Mouse (Mus musculus): Measurements from ENCODE around the gene Klhl25. TPM values are rescaled to one million over a fixed set of nuclear protein-coding genes. Genes with fewer than 3 reads are reported as not detected.
"Not testable (repeated sequence)": the region's sequence is repeated elsewhere in the genome, so short reads cannot be mapped to it uniquely, and the experiment has no call there.

Klhl25 gene
- 1 to 10 TPM; 2.6 to 3.2 TPM for total RNA-seq (2021)
- long read RNA-seq, experiment 1, transcript Klhl25-202 (3 exons, 3,403 nt), result major isoform, 7 of 10 reads
- long read RNA-seq, experiment 1, partial matches to known transcripts, result 0 of 10 reads
- long read RNA-seq, experiment 1, other reads (novel, unspliced or antisense), result 2 of 10 reads
- long read RNA-seq, experiment 2, partial matches to known transcripts, result 0 of 4 reads
- long read RNA-seq, experiment 2, other reads (novel, unspliced or antisense), result 1 of 4 reads

DNA sequence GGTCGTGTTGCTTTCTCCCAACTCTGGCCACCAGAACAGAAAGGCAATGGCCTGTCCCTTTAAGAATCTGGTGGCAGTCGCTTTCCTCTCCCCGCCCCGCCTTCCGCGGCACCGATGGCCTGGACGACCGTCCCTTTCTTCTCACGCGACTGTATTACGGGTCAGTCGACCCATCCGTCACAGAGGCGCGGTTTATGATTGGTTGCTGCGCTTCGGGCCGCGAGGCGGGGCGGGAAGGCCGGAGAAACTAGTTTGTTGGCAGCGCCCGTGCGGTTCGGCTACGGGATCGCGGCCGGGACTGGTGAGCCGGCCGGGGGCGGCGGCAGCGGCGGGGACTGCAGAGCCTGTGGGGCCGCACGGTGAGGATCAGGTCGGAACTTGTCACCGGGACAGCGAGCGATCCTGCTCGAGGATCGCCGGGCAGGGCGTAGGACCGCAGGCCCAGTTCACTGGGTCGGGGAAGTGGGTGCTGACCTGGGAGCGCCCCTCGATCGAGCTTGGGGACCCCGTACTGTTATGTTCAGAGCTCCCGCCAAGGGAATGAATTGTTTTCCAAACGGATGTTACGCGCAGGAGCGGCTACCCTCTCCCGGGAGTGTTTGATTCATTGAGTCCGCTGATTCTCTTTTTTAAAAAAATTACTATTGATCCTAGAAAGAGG, at the start of gene Klhl25:
Klhl25 (plus strand) TSS at position 196 of the 661 bp plus-strand sequence.
- peak; percentile 99 for DNase-seq (ENCODE audit: low spot score)

DNA sequence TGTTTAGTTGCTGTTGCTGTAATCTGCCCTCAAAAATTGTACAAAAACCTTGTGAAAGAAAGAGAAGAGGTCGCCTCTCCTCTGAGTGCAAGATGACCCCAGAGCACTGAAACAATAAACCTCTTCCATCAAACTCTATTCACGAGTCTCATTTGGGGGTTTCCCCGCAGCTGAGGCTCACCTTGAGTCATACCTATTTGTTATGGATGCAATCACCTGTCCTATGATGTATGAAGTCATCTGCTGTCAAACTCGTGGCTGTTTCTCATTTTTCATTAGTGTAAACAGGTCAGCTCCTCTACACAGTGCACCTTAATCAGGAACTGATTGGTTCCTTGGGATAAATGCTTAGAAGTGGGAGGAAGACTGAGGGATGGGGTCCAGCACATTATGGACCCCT, 47.6 kb upstream of the Klhl25 start:
- no peak for DNase-seq (ENCODE audit: low spot score)

- DNase-seq (ENCODE audit: low spot score), result no peak
Observed at GRCm38 (mm10) chr7:75801022-75801421, 47.1 kb upstream of the Klhl25 start.

DNA sequence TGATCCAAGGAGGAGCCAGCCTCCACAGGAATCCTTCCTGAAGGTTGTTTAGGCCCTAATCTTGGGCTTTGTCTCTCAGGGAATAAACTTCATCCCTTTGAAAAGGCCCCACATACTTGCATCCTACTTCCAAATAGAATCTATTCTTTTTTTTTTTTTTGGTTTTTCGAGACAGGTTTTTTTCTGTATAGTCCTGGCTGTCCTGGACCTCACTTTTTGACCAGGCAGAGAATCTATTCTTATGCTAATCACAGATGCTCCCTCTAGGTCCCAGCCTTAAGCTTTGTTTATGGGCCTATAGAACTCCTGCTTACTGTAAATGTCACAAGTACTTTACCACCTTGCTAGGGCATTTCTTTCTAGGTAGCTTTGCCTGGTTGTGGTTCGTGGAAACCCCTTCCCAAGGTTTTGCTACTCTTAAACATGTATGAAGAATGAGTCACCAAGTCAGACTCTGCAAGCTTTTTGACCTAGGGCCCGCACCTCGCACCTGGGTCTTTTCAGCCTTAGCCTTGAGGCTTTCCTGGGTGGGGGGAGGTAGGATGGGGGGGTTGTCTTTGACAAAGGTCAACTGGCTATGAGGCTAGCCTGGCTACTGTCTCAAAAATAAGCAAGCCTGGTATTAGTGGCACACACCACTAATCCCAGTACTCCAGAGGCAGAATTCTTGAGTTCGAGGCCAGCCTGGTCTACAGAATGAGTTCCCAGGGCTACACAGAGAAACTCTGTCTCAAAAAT, 46.3 kb upstream of the Klhl25 start:
- no peak for DNase-seq (ENCODE audit: low spot score)

- no peak for DNase-seq (ENCODE audit: low spot score)
Observed at GRCm38 (mm10) chr7:75802887-75803286, 45.2 kb upstream of the Klhl25 start.

- DNase-seq (ENCODE audit: low spot score), result no peak
Observed at GRCm38 (mm10) chr7:75806161-75806560, 41.9 kb upstream of the Klhl25 start.

GRCm38 (mm10) chr7:75806711-75807110, 41.4 kb upstream of the Klhl25 start:
- DNase-seq (ENCODE audit: low spot score), result peak; percentile 46

- peak; percentile 47 for DNase-seq (ENCODE audit: low spot score)
Observed at GRCm38 (mm10) chr7:75807460-75808304, 40.4 kb upstream of the Klhl25 start.

GRCm38 (mm10) chr7:75820687-75821086, 27.4 kb upstream of the Klhl25 start:
- no peak for DNase-seq (ENCODE audit: low spot score)

- DNase-seq (ENCODE audit: low spot score), result no peak
Observed at GRCm38 (mm10) chr7:75822087-75822668, 25.9 kb upstream of the Klhl25 start.

DNA sequence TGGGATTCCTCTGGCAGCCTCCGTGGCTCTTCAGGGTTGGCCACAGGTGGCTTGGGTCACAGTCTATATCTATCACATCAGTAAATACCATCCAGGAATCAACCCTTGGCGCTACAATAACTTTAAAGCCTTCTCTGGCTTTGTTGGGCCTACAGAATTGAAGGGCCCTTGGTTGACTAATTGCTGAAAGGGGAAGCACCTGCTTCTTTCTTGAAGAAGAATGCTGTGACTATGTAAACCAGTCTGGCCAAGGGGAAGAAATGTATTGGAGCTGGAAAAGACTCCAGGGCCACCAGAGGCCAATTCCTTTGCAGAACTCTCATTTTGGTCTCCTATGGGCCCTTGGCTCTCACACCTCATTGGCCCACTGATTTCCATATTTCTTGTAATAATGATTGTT, 25.0 kb upstream of the Klhl25 start:
- no peak for DNase-seq (ENCODE audit: low spot score)

DNA sequence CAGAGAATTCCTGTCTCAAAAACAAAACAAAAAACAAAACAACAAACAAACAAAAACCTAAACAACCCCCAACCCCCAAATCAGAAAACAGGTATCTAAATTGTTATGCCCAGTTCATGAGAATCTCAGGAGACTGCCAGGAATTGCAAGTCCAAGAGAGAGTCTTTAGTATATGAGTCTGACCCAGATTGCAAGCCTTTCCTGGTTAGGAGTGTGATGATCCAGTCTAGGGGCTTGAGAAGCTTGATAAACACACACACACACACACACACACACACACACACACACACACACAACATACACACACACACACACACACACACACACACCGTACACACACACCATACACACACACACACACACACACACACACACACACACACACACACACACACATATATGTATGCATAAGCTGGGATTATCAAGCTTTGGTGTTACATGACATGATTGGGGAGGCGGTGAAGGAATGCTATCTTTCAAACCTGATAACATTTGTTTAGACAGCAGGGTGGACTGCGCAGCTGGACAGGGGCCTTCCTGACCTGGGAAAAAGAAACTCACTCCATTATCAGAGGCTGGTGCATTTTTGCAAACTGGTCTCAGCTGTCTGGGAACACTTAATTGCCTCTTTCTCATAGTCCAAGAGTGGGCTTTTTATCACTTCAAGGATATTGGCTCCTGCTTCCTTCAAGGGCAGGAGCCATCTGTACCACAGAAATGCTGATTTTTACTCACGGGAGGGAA, 21.6 kb upstream of the Klhl25 start:
- no peak for DNase-seq (ENCODE audit: low spot score)

DNA sequence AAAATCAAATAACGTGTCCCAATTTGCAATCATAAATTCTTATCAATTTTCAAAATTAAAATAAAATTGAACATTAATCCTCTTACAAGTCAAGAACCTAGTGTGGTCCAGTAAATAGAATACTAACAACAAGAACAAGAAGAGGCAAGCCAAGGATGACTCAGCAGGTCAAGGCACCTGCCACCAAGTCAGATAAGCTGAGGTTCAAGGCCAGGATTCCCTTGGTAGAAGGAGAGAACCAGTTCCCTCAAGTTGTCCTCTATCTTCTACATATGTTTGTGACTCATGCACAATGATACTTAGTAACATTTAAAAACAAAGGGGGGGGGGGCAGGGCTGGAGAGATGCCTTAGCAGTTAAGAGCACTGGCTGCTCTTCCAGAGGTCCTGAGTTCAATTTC, 20.8 kb upstream of the Klhl25 start:
- no peak for DNase-seq (ENCODE audit: low spot score)

DNA sequence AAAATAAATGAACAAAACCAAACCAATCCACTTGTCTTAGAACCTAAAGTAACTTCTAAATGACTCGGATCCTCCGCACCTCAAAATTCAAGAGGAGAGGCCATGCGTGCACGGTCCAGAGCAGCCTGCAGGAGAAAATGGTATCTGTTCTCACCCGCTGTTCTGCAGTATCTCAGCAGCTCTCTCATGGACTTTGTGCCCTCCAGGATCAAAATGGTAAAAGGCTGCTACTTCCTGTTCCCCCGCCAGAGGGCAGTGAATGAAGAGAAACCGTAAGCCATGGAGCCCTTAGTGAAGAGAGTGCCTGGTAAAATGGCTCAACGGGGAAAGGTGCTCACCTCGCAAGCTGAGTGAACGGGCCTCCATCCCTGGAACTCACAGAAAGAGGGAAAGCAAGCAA, 20.3 kb upstream of the Klhl25 start:
- peak; percentile 66 for DNase-seq (ENCODE audit: low spot score)

DNA sequence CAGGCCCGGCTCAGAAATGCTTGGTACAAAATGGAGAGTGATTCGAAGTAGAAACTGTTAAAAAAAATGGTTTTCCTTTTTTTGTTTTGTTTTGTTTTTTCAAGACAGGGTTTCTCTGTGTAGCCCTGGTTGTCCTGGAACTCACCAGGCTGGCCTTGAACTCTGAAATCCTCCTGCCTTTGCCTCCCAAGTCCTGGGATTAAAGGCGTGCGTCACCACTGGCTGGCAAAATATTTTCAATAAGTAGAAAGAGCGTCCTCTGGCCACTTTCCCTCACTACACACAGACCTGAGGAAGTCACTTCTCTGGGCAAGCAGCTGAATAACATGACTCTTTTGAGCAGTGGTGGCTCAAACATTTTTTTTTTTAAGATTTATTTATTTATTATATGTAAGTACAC, 19.6 kb upstream of the Klhl25 start:
- DNase-seq (ENCODE audit: low spot score), result no peak

- DNase-seq (ENCODE audit: low spot score), result no peak
Observed at GRCm38 (mm10) chr7:75830251-75831060, 17.7 kb upstream of the Klhl25 start.

DNA sequence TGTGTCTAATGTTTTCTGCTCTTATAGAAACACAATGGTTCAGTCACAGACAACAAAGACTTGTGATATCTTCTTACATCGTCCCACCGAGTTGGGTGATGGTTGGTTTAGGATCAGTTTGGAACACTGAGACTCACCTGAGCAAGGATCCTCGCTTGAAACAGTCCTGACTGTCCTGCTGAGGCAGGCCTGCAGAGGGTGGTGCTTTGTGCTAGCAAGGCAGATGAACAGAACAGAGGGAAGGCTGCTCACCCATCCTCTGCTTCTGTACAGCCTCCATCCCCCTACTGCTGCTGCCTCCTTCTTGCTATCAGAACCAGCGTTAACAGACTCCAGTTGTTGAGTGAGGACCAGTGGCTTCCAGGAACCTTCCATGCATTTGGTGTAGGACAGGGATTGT, 14.2 kb upstream of the Klhl25 start:
- not testable (repeated sequence) for DNase-seq (ENCODE audit: low spot score)

GRCm38 (mm10) chr7:75834932-75835631, 13.0 kb upstream of the Klhl25 start:
- not testable (repeated sequence) for DNase-seq (ENCODE audit: low spot score)

DNA sequence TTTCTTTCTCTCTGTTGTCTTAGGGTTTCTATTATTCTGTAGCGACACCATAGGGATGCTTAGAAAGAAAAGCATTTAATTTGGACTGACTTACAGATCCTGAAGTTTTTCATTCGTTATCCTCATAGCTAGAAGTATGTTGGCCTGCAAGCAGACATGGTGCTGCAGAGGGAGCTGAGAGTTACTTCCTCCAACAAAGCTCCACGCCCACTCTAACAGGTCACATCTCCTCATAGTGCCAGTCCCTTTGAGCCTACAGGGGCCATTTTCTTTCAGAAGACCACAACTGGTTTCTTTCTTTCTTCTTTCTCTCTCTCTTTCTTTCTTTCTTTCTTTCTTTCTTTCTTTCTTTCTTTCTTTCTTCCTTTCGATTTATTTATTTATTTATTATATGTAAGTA, 8.0 kb upstream of the Klhl25 start:
- DNase-seq (ENCODE audit: low spot score), result no peak
